Mouse (Mus musculus): Measurements from ENCODE around the gene Krt14. TPM values are rescaled to one million over a fixed set of nuclear protein-coding genes. Genes with fewer than 3 reads are reported as not detected.

The Krt14 gene
- polyA plus RNA-seq, 1 experiment: 9.9 TPM

- Histone ChIP-seq H3ac (ENCODE audit: control insufficient read depth, insufficient read length) (no peak overlapping the region), H3K79me2 (ENCODE audit: control insufficient read depth, insufficient read depth) (no peaks in the 10 kb centered on the region), H3K4me2 (ENCODE audit: low read depth) (no peak overlapping the region), H3K27me3 (ENCODE audit: control insufficient read depth, insufficient read depth, insufficient read length) (peaks cover 3% of the 10 kb centered on the region), H3K36me3 (ENCODE audit: control insufficient read depth, insufficient read depth) (no peaks in the 10 kb centered on the region), H3K4me3 (no peak overlapping the region)
- TF ChIP-seq REST (IDR thresholded peaks at IDR 0.05; ENCODE audit: insufficient read depth, insufficient read length): no peak
- TF ChIP-seq USF1 (IDR thresholded peaks at IDR 0.05; ENCODE audit: low read depth): no peak
- TF ChIP-seq MAX (IDR thresholded peaks at IDR 0.05; ENCODE audit: low read depth): no peak
- TF ChIP-seq TCF12 (IDR thresholded peaks at IDR 0.05; ENCODE audit: insufficient read depth, poor library complexity, severe bottlenecking): no peak
- TF ChIP-seq POLR2AphosphoS2 (IDR thresholded peaks at IDR 0.05; ENCODE audit: insufficient read length, low read depth): no peak
- no peak for TF ChIP-seq MYOG (IDR thresholded peaks at IDR 0.05; ENCODE audit: control insufficient read depth in 1 of 3, insufficient read depth in 1 of 3, insufficient read length in 2 of 3, low read depth in 2 of 3)
Observed at GRCm38 (mm10) chr11:100181725-100182124, 25.6 kb downstream of the Krt14 start.

GRCm38 (mm10) chr11:100179260-100179659, 28.1 kb downstream of the Krt14 start:
- H3K4me3 ChIP-seq: no peak overlapping the region
- no peak overlapping the region for H3ac ChIP-seq (ENCODE audit: control insufficient read depth, insufficient read length)
- H3K79me2 ChIP-seq (ENCODE audit: control insufficient read depth, insufficient read depth): no peaks in the 10 kb centered on the region
- no peaks in the 10 kb centered on the region for H3K36me3 ChIP-seq (ENCODE audit: control insufficient read depth, insufficient read depth)
- H3K4me2 ChIP-seq (ENCODE audit: low read depth): no peak overlapping the region
- TF ChIP-seq CEBPB (IDR thresholded peaks at IDR 0.05; ENCODE audit: insufficient read depth, poor library complexity, severe bottlenecking): no peak
- TF ChIP-seq REST (IDR thresholded peaks at IDR 0.05; ENCODE audit: insufficient read depth, insufficient read length): no peak
- no peak for TF ChIP-seq MAX (IDR thresholded peaks at IDR 0.05; ENCODE audit: low read depth)
- TF ChIP-seq POLR2AphosphoS2 (IDR thresholded peaks at IDR 0.05; ENCODE audit: insufficient read length, low read depth): no peak
- no peak for TF ChIP-seq MYOD1 (IDR thresholded peaks at IDR 0.05; ENCODE audit: control insufficient read depth in 1 of 3, insufficient read length in 2 of 3, low read depth in 2 of 3)
- TF ChIP-seq USF1 (IDR thresholded peaks at IDR 0.05; ENCODE audit: low read depth): no peak
- no peak for TF ChIP-seq TCF3 (IDR thresholded peaks at IDR 0.05; ENCODE audit: insufficient read length, low read depth)
- no peak for TF ChIP-seq E2F4 (IDR thresholded peaks at IDR 0.05; ENCODE audit: insufficient read depth)
- TF ChIP-seq TCF12 (IDR thresholded peaks at IDR 0.05; ENCODE audit: insufficient read depth, poor library complexity, severe bottlenecking): no peak
- TF ChIP-seq POLR2A (IDR thresholded peaks at IDR 0.05; ENCODE audit: insufficient read length, low read depth): no peak
- H3K27me3 ChIP-seq (ENCODE audit: control insufficient read depth, insufficient read depth, insufficient read length): peaks cover 8% of the 10 kb centered on the region

DNA sequence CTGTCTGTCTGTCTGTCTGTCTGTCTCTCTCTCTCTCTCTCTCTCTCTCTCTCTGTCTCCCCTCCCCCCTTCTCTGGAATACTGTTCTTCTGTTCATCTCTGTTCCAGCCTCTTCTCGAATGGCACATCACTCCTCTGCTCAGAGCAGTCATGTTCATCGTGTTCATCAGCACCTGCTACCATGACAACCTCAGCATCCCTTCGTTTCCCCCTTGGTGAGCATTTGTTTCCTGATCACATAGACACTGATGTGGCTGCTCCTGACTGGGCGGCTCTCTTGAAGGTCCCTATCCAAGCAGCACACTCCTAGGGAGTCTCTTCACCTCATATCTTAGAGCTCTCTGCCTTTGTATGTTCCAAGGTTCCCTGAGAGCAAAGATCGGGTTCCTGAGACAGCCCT, 29.0 kb downstream of the Krt14 start:
- no peak overlapping the region for H3ac ChIP-seq (ENCODE audit: control insufficient read depth, insufficient read length)
- H3K4me3 ChIP-seq: no peak overlapping the region
- TF ChIP-seq SRF (IDR thresholded peaks at IDR 0.05; ENCODE audit: control insufficient read depth, insufficient read length, low read depth) (no peak), POLR2AphosphoS2 (IDR thresholded peaks at IDR 0.05; ENCODE audit: insufficient read length, low read depth) (no peak), E2F4 (IDR thresholded peaks at IDR 0.05; ENCODE audit: insufficient read depth) (no peak), MAX (IDR thresholded peaks at IDR 0.05; ENCODE audit: low read depth) (no peak), TCF3 (IDR thresholded peaks at IDR 0.05; ENCODE audit: insufficient read length, low read depth) (no peak), POLR2A (IDR thresholded peaks at IDR 0.05; ENCODE audit: insufficient read length, low read depth) (no peak), CEBPB (IDR thresholded peaks at IDR 0.05; ENCODE audit: insufficient read depth, poor library complexity, severe bottlenecking) (no peak)
- H3K4me2 ChIP-seq (ENCODE audit: low read depth): no peak overlapping the region
- peaks cover 8% of the 10 kb centered on the region for H3K27me3 ChIP-seq (ENCODE audit: control insufficient read depth, insufficient read depth, insufficient read length)
- no peaks in the 10 kb centered on the region for H3K79me2 ChIP-seq (ENCODE audit: control insufficient read depth, insufficient read depth)
- no peaks in the 10 kb centered on the region for H3K36me3 ChIP-seq (ENCODE audit: control insufficient read depth, insufficient read depth)

GRCm38 (mm10) chr11:100176791-100177190, 30.6 kb downstream of the Krt14 start:
- Histone ChIP-seq H3K4me3 (no peak overlapping the region), H3K27me3 (ENCODE audit: control insufficient read depth, insufficient read depth, insufficient read length) (peaks cover 8% of the 10 kb centered on the region), H3ac (ENCODE audit: control insufficient read depth, insufficient read length) (no peak overlapping the region), H3K79me2 (ENCODE audit: control insufficient read depth, insufficient read depth) (no peaks in the 10 kb centered on the region), H3K4me2 (ENCODE audit: low read depth) (no peak overlapping the region), H3K36me3 (ENCODE audit: control insufficient read depth, insufficient read depth) (no peaks in the 10 kb centered on the region)
- TF ChIP-seq MAX (IDR thresholded peaks at IDR 0.05; ENCODE audit: low read depth): no peak
- TF ChIP-seq E2F4 (IDR thresholded peaks at IDR 0.05; ENCODE audit: insufficient read depth): no peak
- no peak for TF ChIP-seq TCF12 (IDR thresholded peaks at IDR 0.05; ENCODE audit: insufficient read depth, poor library complexity, severe bottlenecking)
- TF ChIP-seq MYOG (IDR thresholded peaks at IDR 0.05; ENCODE audit: control insufficient read depth in 1 of 3, insufficient read depth in 1 of 3, insufficient read length in 2 of 3, low read depth in 2 of 3): no peak
- no peak for TF ChIP-seq POLR2A (IDR thresholded peaks at IDR 0.05; ENCODE audit: insufficient read length, low read depth)
- TF ChIP-seq MYOD1 (IDR thresholded peaks at IDR 0.05; ENCODE audit: control insufficient read depth in 1 of 3, insufficient read length in 2 of 3, low read depth in 2 of 3): no peak
- TF ChIP-seq USF1 (IDR thresholded peaks at IDR 0.05; ENCODE audit: low read depth): no peak
- TF ChIP-seq TCF3 (IDR thresholded peaks at IDR 0.05; ENCODE audit: insufficient read length, low read depth): no peak
- no peak for TF ChIP-seq SRF (IDR thresholded peaks at IDR 0.05; ENCODE audit: control insufficient read depth, insufficient read length, low read depth)
- no peak for TF ChIP-seq CEBPB (IDR thresholded peaks at IDR 0.05; ENCODE audit: insufficient read depth, poor library complexity, severe bottlenecking)
- no peak for TF ChIP-seq REST (IDR thresholded peaks at IDR 0.05; ENCODE audit: insufficient read depth, insufficient read length)
- no peak for TF ChIP-seq POLR2AphosphoS2 (IDR thresholded peaks at IDR 0.05; ENCODE audit: insufficient read length, low read depth)
